Mouse (Mus musculus) heart, embryonic 16.5 days (tissue): ENCODE data around the gene Phactr1. TPM values are rescaled to one million over a fixed set of nuclear protein-coding genes. Genes with fewer than 3 reads are reported as not detected.

ENCODE experiments used
- ATAC-seq: fragments of 200-750 bp; cut with Nextera tagmentation; replicated peaks from 2 replicates; pipeline ENCODE4 v1.8.0; 2017; ENCODE audit warnings: moderate number of reproducible peaks; ENCODE audit not compliant: insufficient read depth, low FRiP score; ENCODE audit errors: extremely low read depth
- H3K27ac ChIP-seq: fragments of 300-500 bp; sonication (generic); 2 replicates; pipeline ENCODE4 v1.5.1; 2014; ENCODE audit warnings: mild to moderate bottlenecking, low read length, control low read depth, moderate library complexity
- H3K27me3 ChIP-seq: fragments of 300-500 bp; sonication (generic); 2 replicates; pipeline ENCODE4 v1.6.1; 2014; ENCODE audit warnings: low read length, mixed read lengths; ENCODE audit not compliant: control insufficient read depth, insufficient read depth
- H3K36me3 ChIP-seq: fragments of 300-500 bp; sonication (generic); 2 replicates; pipeline ENCODE4 v1.6.1; 2014; ENCODE audit not compliant: control insufficient read depth, insufficient read depth
- H3K4me1 ChIP-seq: fragments of 300-500 bp; sonication (generic); 2 replicates; pipeline ENCODE4 v1.6.1; 2014; ENCODE audit warnings: low read length, mixed read lengths; ENCODE audit not compliant: control insufficient read depth, insufficient read depth
- H3K4me2 ChIP-seq: fragments of 300-500 bp; sonication (generic); 2 replicates; pipeline ENCODE4 v1.6.1; 2014; ENCODE audit warnings: low read depth, mild to moderate bottlenecking, control low read depth, low read length
- H3K4me3 ChIP-seq: fragments of 300-500 bp; sonication (generic); 2 replicates; pipeline ENCODE4 v1.5.1; 2014; ENCODE audit warnings: mild to moderate bottlenecking, control low read depth, low read length
- H3K9ac ChIP-seq: fragments of 300-500 bp; sonication (generic); 2 replicates; pipeline ENCODE4 v1.6.1; 2014; ENCODE audit warnings: low read length, control low read depth
- H3K9me3 ChIP-seq: fragments of 300-500 bp; sonication (generic); replicated peaks from 2 replicates; pipeline ENCODE4 v1.6.1; 2016; ENCODE audit warnings: low read length; ENCODE audit not compliant: control insufficient read depth
- WGBS: fragments of 180-500 bp; shearing (Covaris S2); extraction: QIAGEN DNeasy Blood & Tissue Kit; methylation state at CpG from one replicate; pipeline ENCODE4 v1.1.7; 2014; 5-methylcytosine and 5-hydroxymethylcytosine counted together
- polyA plus RNA-seq: library from polyadenylated mRNA; unstranded; fragments of >200 nt; fragmentation: Nextera tagmentation; extraction: Ambion mirVana; gene quantifications from 2 replicates; pipeline ENCODE4 v1.2.1, GENCODE M21; 2015

Phactr1 gene
- polyA plus RNA-seq, result 4.6 and 4.9 TPM in 2 replicates

- H3K4me3 ChIP-seq, result no peak within 1 kb of the TSS
- no peak within 1 kb of the TSS for H3K9ac ChIP-seq
- no peaks in the 10 kb centered on the region for H3K4me1 ChIP-seq
- peaks cover 6% of the 10 kb centered on the region; the same call in 1 of the 2 replicates for H3K27me3 ChIP-seq
- H3K9me3 ChIP-seq, result no peaks in the 10 kb centered on the region
- 34% methylated on average over 11 of the region's 11 CpGs for WGBS
- ATAC-seq, result no peak
- H3K4me2 ChIP-seq, result no peak within 1 kb of the TSS
- H3K36me3 ChIP-seq, result no peaks in the 10 kb centered on the region
- no peak within 1 kb of the TSS for H3K27ac ChIP-seq
Measured at GRCm38 (mm10) chr13:42680391-42680994, at the start of gene Phactr1. Phactr1 (plus strand) TSS chr13:42680623.

- no peak overlapping the region for H3K9ac ChIP-seq
- no peaks in the 10 kb centered on the region for H3K4me1 ChIP-seq
- no peak overlapping the region for H3K4me3 ChIP-seq
- no peaks in the 10 kb centered on the region for H3K9me3 ChIP-seq
- no peaks in the 10 kb centered on the region for H3K27me3 ChIP-seq
- H3K27ac ChIP-seq, result no peak overlapping the region
- no peak overlapping the region for H3K4me2 ChIP-seq
- H3K36me3 ChIP-seq, result no peaks in the 10 kb centered on the region
- no peak for ATAC-seq
- 76% methylated on average over 2 of the region's 2 CpGs for WGBS
Measured at GRCm38 (mm10) chr13:42634908-42635307, 45.5 kb upstream of the Phactr1 start.

GRCm38 (mm10) chr13:42650228-42650627 is 30.2 kb upstream of the Phactr1 start:
- Histone ChIP-seq H3K36me3 (no peaks in the 10 kb centered on the region), H3K4me3 (no peak overlapping the region), H3K9ac (no peak overlapping the region), H3K9me3 (no peaks in the 10 kb centered on the region), H3K27ac (no peak overlapping the region), H3K27me3 (no peaks in the 10 kb centered on the region), H3K4me1 (no peaks in the 10 kb centered on the region), H3K4me2 (no peak overlapping the region)
- WGBS, result 71% methylated on average over 6 of the region's 6 CpGs
- no peak for ATAC-seq

GRCm38 (mm10) chr13:42656643-42657315 is 23.6 kb upstream of the Phactr1 start:
- Histone ChIP-seq H3K27me3 (no peaks in the 10 kb centered on the region), H3K4me3 (no peak overlapping the region), H3K9ac (no peak overlapping the region), H3K4me1 (peaks cover 21% of the 10 kb centered on the region), H3K9me3 (no peaks in the 10 kb centered on the region), H3K4me2 (peak overlapping the region; percentile 4; the same call in 1 of the 2 replicates), H3K27ac (peak overlapping the region; percentile 81), H3K36me3 (no peaks in the 10 kb centered on the region)
- 39% methylated on average over 7 of the region's 7 CpGs for WGBS
- peak; percentile 96 for ATAC-seq

- ATAC-seq, result no peak
- Histone ChIP-seq H3K36me3 (no peaks in the 10 kb centered on the region), H3K4me1 (no peaks in the 10 kb centered on the region), H3K27ac (no peak overlapping the region), H3K9ac (no peak overlapping the region), H3K4me3 (no peak overlapping the region), H3K9me3 (no peaks in the 10 kb centered on the region), H3K27me3 (no peaks in the 10 kb centered on the region), H3K4me2 (no peak overlapping the region)
- WGBS, result 46% methylated on average over 10 of the region's 10 CpGs
Measured at GRCm38 (mm10) chr13:42671651-42672290, 8.7 kb upstream of the Phactr1 start.

GRCm38 (mm10) chr13:42681299-42681698 is 876 bp downstream of the Phactr1 start:
- no peak overlapping the region for H3K9ac ChIP-seq
- H3K4me1 ChIP-seq, result no peaks in the 10 kb centered on the region
- H3K9me3 ChIP-seq, result no peaks in the 10 kb centered on the region
- no peaks in the 10 kb centered on the region for H3K36me3 ChIP-seq
- 83% methylated on average over 9 of the region's 9 CpGs for WGBS
- peaks cover 6% of the 10 kb centered on the region; the same call in 1 of the 2 replicates for H3K27me3 ChIP-seq
- no peak overlapping the region for H3K4me3 ChIP-seq
- no peak for ATAC-seq
- no peak overlapping the region for H3K27ac ChIP-seq
- no peak overlapping the region for H3K4me2 ChIP-seq

GRCm38 (mm10) chr13:42684181-42684580 is 3.8 kb downstream of the Phactr1 start:
- H3K27me3 ChIP-seq, result peaks cover 6% of the 10 kb centered on the region; the same call in 1 of the 2 replicates
- 82% methylated on average over 7 of the region's 7 CpGs for WGBS

GRCm38 (mm10) chr13:42692233-42692632 is 11.8 kb downstream of the Phactr1 start:
- H3K4me3 ChIP-seq, result no peak overlapping the region
- no peaks in the 10 kb centered on the region for H3K4me1 ChIP-seq
- H3K9ac ChIP-seq, result no peak overlapping the region
- no peak for ATAC-seq
- H3K4me2 ChIP-seq, result no peak overlapping the region
- no peak overlapping the region for H3K27ac ChIP-seq
- 0 out of 2 replicates have a peak, but pooled peaks cover 2% of the 10 kb centered on the region for H3K27me3 ChIP-seq
- H3K36me3 ChIP-seq, result no peaks in the 10 kb centered on the region
- H3K9me3 ChIP-seq, result no peaks in the 10 kb centered on the region
- WGBS, result 52% methylated on average over 4 of the region's 4 CpGs

More at GRCm38 (mm10) chr13:42684181-42684580, 3.8 kb downstream of the Phactr1 start:
- Histone ChIP-seq H3K9me3 (no peaks in the 10 kb centered on the region), H3K36me3 (no peaks in the 10 kb centered on the region), H3K9ac (no peak overlapping the region), H3K4me2 (no peak overlapping the region), H3K4me1 (no peaks in the 10 kb centered on the region), H3K4me3 (no peak overlapping the region), H3K27ac (no peak overlapping the region)
- no peak for ATAC-seq

GRCm38 (mm10) chr13:42696641-42697040 is 16.2 kb downstream of the Phactr1 start:
- Histone ChIP-seq H3K27me3 (no peaks in the 10 kb centered on the region), H3K4me2 (no peak overlapping the region), H3K9ac (no peak overlapping the region), H3K4me1 (no peaks in the 10 kb centered on the region), H3K27ac (no peak overlapping the region), H3K9me3 (no peaks in the 10 kb centered on the region), H3K4me3 (no peak overlapping the region), H3K36me3 (no peaks in the 10 kb centered on the region)
- WGBS, result 69% methylated on average over 5 of the region's 5 CpGs
- no peak for ATAC-seq
